Mouse (Mus musculus): ENCODE data around the gene Lrrc46.

GRCm38 (mm10) chr11:97069333-97069732, 28.1 kb upstream of the Lrrc46 start:
- no peak for TF ChIP-seq CTCF (IDR thresholded peaks at IDR 0.05; ENCODE audit: extremely low read depth, insufficient read depth, insufficient read length, insufficient replicate concordance)
- TF ChIP-seq POLR2A (IDR thresholded peaks at IDR 0.05; ENCODE audit: low read depth, low read length), result no peak

Measured in spleen, adult 2 months (tissue).